Mouse (Mus musculus): ENCODE measurements around the gene Zbtb9. TPM values are rescaled to one million over a fixed set of nuclear protein-coding genes. Genes with fewer than 3 reads are reported as not detected.

The Zbtb9 gene
- total RNA-seq, 2 experiments from 2014 or later = 14.9 to 16.7 TPM

GRCm38 (mm10) chr17:27001151-27001550 is 28.2 kb downstream of the Zbtb9 start:
- intact Hi-C loops (cut with DNase I) = no loop called here
- no peak for DNase-seq (ENCODE audit: low spot score in 2 of 2)

GRCm38 (mm10) chr17:27001889-27002288 is 28.9 kb downstream of the Zbtb9 start:
- intact Hi-C loops (cut with DNase I) = no loop called here
- DNase-seq (ENCODE audit: low spot score in 2 of 2) = no peak

GRCm38 (mm10) chr17:27004431-27004830 is 31.5 kb downstream of the Zbtb9 start:
- no peak for DNase-seq (ENCODE audit: low spot score in 2 of 2)
- intact Hi-C loops (cut with DNase I) = no loop called here

- DNase-seq (ENCODE audit: low spot score in 2 of 2) = no peak
- intact Hi-C loops (cut with DNase I) = no loop called here
Observed at GRCm38 (mm10) chr17:27004903-27005485, 32.0 kb downstream of the Zbtb9 start.

- peak in 1 of 2 experiments; percentile 52 for DNase-seq (ENCODE audit: low spot score in 2 of 2)
- intact Hi-C loops (cut with DNase I) = no loop called here
Observed at GRCm38 (mm10) chr17:27005644-27006043, 32.7 kb downstream of the Zbtb9 start.

GRCm38 (mm10) chr17:27008277-27008676 is 35.3 kb downstream of the Zbtb9 start:
- intact Hi-C loops (cut with DNase I) = no loop called here

GRCm38 (mm10) chr17:27011167-27011566 is 38.2 kb downstream of the Zbtb9 start:
- intact Hi-C loops (cut with DNase I) = no loop called here
- no peak for DNase-seq (ENCODE audit: low spot score in 2 of 2)

More at GRCm38 (mm10) chr17:27008277-27008676, 35.3 kb downstream of the Zbtb9 start:
- no peak for DNase-seq (ENCODE audit: low spot score in 2 of 2)

- intact Hi-C loops (cut with DNase I) = no loop called here
- no peak for DNase-seq (ENCODE audit: low spot score in 2 of 2)
Observed at GRCm38 (mm10) chr17:27011998-27012672, 39.2 kb downstream of the Zbtb9 start.

- peak; percentile 59 to 60 for DNase-seq (ENCODE audit: low spot score in 2 of 2)
- intact Hi-C loops (cut with DNase I) = no loop called here
Observed at GRCm38 (mm10) chr17:27012909-27013308, 39.9 kb downstream of the Zbtb9 start.

GRCm38 (mm10) chr17:27017564-27018499 is 44.9 kb downstream of the Zbtb9 start:
- DNase-seq (ENCODE audit: low spot score in 2 of 2) = peak; percentile 83 to 85
- intact Hi-C loops (cut with DNase I) = loop anchor here (5.0 kb wide), 1 partner anchor 66 kb away; no protein-coding TSS in a partner anchor

- intact Hi-C loops (cut with DNase I) = loop anchor here (5.0 kb wide), 1 partner anchor 66 kb away; no protein-coding TSS in a partner anchor
- peak; percentile 58 for DNase-seq (ENCODE audit: low spot score in 2 of 2)
Observed at GRCm38 (mm10) chr17:27018555-27019196, 45.7 kb downstream of the Zbtb9 start.

GRCm38 (mm10) chr17:27021076-27021475 is 48.1 kb downstream of the Zbtb9 start:
- DNase-seq (ENCODE audit: low spot score in 2 of 2) = no peak
- intact Hi-C loops (cut with DNase I) = no loop called here

- intact Hi-C loops (cut with DNase I) = no loop called here
- no peak for DNase-seq (ENCODE audit: low spot score in 2 of 2)
Observed at GRCm38 (mm10) chr17:27021736-27022135, 48.8 kb downstream of the Zbtb9 start.

GRCm38 (mm10) chr17:27023342-27023741 is 50.4 kb downstream of the Zbtb9 start:
- intact Hi-C loops (cut with DNase I) = no loop called here
- no peak for DNase-seq (ENCODE audit: low spot score in 2 of 2)

- no peak for DNase-seq (ENCODE audit: low spot score in 2 of 2)
- intact Hi-C loops (cut with DNase I) = loop anchor here (5.0 kb wide), 1 partner anchor 53 kb away; the partner anchor contains the start of gene Zbtb9
Observed at GRCm38 (mm10) chr17:27025326-27025902, 52.4 kb downstream of the Zbtb9 start.

GRCm38 (mm10) chr17:27025951-27026350 is 53.0 kb downstream of the Zbtb9 start:
- DNase-seq (ENCODE audit: low spot score in 2 of 2) = no peak
- intact Hi-C loops (cut with DNase I) = loop anchor here (5.0 kb wide), 1 partner anchor 54 kb away; the partner anchor contains the start of gene Zbtb9

GRCm38 (mm10) chr17:27027460-27028283 is 54.7 kb downstream of the Zbtb9 start:
- intact Hi-C loops (cut with DNase I) = loop anchor here (5.0 kb wide), 1 partner anchor 55 kb away; the partner anchor contains the start of gene Zbtb9
- DNase-seq (ENCODE audit: low spot score in 2 of 2) = peak in 1 of 2 experiments; percentile 51

GRCm38 (mm10) chr17:27028284-27028795 is 55.4 kb downstream of the Zbtb9 start:
- DNase-seq (ENCODE audit: low spot score in 2 of 2) = peak; percentile 87 to 91
- intact Hi-C loops (cut with DNase I) = loop anchor here (5.0 kb wide), 1 partner anchor 56 kb away; the partner anchor contains the start of gene Zbtb9
